Mouse (Mus musculus) urinary bladder, adult 2 months (tissue): ENCODE data around the gene Slc16a6. TPM values are rescaled to one million over a fixed set of nuclear protein-coding genes. Genes with fewer than 3 reads are reported as not detected.

Source experiments
- DNase-seq: peaks from one replicate; pipeline ENCODE4 v3.0.0; 2022; ENCODE audit warnings: low spot score
- polyA plus RNA-seq: library from polyadenylated mRNA; depleted of rRNA; stranded (reverse); fragments of >200 nt; gene quantifications from 2 replicates; pipeline ENCODE4 v1.2.3, GENCODE M21; 2012; rRNA removed

The Slc16a6 gene
- polyA plus RNA-seq, 1 experiment, result 1.2 TPM

DNA sequence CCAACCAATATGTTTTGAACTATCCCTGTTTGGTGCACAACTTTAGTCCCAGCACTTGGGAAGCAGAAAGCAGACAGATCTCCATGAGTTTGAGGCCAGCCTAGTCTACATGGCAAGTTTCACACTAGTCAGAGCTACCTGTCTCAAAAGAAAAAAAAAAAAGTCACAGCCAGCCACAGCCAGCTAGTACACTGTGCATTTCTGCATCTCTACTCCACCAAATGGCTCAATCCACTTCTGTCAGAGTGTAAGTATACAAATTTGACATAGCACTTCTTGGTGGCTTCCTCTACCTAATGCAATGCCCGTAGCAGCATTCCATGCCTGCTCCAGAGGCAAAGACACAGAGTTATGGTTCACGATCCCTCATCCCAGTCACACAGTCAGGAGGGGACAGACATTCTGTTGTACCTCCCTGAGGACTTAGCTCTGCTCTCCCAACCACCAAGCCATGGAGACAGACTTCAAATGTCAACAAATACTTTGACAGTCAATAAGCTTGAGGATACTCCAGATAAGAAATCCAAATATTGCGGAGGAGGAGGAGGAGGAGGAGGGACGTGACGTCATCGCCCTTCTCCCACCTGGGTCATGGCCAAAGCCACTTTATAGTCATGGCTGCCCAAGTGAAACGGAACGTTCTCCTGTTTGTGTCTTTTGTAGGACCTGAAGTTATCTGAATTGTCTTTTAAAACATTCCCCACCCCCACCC is 56.5 kb downstream of the Slc16a6 start:
- DNase-seq, result no peak

DNA sequence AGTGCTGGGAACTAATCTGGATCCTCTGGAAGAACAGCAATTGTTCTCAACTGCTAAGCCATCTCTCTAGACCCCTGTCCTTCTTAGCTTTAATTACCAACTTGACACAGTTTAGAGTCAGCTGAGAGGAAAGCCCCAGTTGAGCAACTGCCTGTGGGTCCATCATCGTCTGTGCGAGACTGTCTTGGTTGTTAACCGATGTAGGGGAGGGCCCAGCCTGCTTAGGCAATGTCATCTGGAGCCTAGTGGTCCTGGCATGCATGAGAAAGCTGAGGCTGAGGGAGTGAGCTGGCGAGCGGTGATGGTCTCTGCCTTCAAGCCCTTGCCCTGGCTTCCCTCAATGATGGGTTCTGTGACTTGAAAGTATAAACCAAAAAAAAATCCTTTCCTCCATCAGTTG is 58.6 kb downstream of the Slc16a6 start:
- DNase-seq, result no peak

DNA sequence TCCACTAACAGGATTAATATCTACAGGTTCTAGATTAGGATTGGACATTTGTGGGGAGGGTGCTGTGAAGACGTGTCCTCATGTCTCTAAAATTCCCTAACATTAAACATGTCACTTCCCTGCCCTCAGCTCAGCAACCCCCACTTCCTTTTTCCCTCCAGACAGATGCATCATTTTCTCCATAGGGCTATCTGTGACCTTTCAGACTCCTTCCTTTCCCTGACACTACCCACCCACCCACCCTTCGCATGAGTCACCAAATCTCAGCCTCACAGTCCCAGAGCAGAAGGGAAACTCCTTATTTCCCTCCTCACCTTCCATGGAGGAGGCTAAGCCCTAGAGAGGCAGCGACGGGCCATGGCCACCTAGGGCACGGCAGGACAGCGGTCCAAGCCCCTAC is 59.8 kb downstream of the Slc16a6 start, which contains the start of gene 9930022D16Rik:
TSS of gene 9930022D16Rik (plus strand) at position 301 of the 400 bp plus-strand sequence.
- no peak for DNase-seq

DNA sequence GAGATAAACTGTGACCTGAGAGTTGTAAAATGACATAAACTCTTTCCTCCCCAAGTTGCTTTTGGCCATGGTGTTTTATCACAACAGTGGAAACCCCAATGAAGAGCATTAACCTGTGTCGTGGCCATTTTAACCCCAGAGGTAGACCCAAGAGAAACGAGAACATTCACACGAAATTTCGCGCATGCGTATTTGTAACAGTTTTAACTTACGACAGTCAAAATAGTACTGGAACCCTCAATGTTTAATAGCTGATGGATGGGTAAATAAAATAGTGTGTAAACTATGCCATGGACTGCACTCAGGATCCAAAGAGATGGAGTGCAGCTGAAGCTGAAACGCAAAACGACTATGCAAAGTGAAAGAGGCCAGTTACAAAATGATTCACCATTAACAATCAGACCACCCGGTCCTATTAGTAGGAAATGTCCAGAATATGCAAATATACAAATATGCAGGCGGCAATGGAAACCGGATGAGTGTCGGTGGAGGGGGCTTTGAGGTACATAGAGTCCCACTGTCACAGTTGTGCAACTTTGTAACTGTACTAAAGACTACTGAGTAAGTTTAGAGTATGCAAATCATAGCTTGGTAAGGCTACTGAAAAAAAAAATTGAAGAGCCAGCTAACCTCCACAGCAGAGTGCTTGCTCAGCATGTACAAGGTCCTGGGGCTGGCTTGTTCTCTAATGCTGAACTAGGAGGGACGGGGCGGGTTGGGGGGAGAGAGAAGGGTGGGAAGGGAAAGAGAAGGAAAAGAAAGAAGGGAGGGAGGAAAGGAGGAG is 63.0 kb downstream of the Slc16a6 start:
- no peak for DNase-seq

DNA sequence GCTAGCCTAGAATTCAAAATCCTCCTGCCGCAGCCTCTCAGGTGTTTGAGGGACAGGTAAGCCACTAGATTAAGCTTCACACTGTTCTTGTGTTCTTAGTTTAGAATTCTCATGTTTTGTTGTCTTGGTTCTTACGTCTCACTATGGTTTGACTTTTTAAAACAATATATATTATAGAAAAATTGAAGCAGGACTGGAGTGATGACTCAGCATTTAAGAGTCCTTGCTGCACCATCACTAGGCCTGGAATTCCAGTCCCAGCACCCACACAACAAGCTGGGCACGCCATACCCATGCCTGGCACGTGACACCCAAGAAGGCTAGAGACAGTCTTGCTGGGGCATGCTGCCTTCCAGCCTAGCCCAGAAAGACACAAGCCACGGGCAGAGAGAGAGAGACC is 67.0 kb downstream of the Slc16a6 start:
- DNase-seq, result no peak

Other genes with a start within 250 kb of the Slc16a6 start
- 1.8 and 1.9 TPM in 2 replicates for gene Rgs9, start 175.5 kb downstream of the Slc16a6 start, polyA plus RNA-seq
- 26.0 and 28.9 TPM in 2 replicates for gene Gna13, start 110.8 kb downstream of the Slc16a6 start, polyA plus RNA-seq
- not detected in 2 replicates for gene 9930022D16Rik, start 59.7 kb downstream of the Slc16a6 start, polyA plus RNA-seq
- 46.3 and 47.4 TPM in 2 replicates for gene Amz2, start 47.7 kb downstream of the Slc16a6 start, polyA plus RNA-seq
- 6.7 and 7.0 TPM in 2 replicates for gene Arsg, start 224 bp downstream of the Slc16a6 start, polyA plus RNA-seq
- gene Wipi1, start 138.4 kb upstream of the Slc16a6 start, polyA plus RNA-seq, result 44.9 and 49.1 TPM in 2 replicates
- gene Prkar1a, start 175.8 kb upstream of the Slc16a6 start, polyA plus RNA-seq, result 176 and 189 TPM in 2 replicates
- gene Fam20a, start 248.7 kb upstream of the Slc16a6 start, polyA plus RNA-seq, result 10.6 and 11.8 TPM in 2 replicates